Mouse (Mus musculus) ovary, postnatal 36 days (tissue): Measurements from ENCODE around the gene Lingo1.

Experiments
- DNase-seq: peaks from one replicate; pipeline ENCODE4 v3.0.0; 2022; ENCODE audit warnings: low spot score, mixed read lengths

The Lingo1 gene

DNA sequence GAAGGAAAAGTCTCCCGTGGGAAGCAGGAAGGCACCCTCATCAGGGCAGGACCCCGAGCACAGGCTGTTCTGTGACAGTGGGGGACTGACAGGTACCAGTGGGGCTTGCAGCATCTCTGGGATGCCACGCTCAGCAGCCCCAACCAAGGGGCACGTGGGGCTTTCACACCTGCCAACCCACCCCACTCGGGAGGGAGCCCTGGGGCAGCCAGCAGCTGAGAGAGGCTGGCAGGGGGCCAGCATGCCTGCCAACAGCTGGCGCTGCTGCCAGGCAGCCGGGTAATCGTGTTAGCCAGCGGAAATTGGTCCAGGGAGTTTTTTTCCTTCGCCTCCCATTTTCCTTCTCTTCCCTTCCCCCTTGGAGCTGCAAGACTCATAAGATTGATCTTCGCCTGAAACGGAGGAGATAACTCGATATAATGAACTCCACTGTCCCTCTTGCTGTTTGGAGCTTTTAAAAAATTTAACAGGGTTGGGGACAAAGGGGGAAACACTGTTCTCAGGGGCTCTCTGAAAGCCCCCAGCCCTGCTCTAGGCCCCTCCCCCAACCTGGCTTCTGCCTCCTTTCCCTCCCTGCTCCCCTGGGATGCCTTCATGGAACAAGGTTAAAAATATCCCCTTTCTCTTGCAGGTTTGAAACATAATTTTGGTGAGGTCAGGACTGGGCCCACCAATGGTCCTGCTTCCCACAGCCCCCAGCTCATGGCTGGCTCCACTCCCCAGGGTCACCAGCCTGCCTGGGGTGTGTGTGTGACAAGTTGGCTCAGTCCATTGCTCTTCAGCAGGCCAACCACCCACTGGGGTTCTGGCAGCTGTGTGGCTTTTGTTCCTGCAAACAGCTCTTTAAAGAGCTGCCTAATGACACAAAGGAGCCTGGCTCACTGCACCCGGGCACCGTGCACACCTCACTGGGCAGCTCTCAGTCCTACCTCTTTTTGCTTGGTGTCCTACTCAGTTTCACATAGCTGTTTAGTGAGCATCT lies 68.3 kb downstream of the Lingo1 start:
- DNase-seq, result peak; percentile 32

DNA sequence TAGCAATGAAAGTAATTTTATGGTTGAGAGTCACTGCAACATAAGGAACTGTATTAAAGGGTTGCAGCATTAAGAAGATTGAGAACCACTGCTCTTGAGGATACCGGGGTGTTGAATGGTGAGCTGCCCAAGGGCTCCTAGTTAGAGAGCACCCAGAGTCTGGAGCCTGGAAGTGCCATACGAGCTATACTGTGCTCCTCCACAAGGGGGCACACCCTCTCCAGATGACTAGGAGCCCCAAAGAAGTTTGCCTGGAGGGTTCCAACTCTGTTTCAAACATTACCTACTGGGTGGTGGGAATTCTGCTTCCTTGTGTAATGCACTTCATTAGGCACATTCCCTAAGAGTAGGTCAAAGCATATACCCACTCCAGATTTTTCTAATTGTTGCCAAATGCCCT lies 70.5 kb downstream of the Lingo1 start:
- DNase-seq, result peak; percentile 57

DNA sequence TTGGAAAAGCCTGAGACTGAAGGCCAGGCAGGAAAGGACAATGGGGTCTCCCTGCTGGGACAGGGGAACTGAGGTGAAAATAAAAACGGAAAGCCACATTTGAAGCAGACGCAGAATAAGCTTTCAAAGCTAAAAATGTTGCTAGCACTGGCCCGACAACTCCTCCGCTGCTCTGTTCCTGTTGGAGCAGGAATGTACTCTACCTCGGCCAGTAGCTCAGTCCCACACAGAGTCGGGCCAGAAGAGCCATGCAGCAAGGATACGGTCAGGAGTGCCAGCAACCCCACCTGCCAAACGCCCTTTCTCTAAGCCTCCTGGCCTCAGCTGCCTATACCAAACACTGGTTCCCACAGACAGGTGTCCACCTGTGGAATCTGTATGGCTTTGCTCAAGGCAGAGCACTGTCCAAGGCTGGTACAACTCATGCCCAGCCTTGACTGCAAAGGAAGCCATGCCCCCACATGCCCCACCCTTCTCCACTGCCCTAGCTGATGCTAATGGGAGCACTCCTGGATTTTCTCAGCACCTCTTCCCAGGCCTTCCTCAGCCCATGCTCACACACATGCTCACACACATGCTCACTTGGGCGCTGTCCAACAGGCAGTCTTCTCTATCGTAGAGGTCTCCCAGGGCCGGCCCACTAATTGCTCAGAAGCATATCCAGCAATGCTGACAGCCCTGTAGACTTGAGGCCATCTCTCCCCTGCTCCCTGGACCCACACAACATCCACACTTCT lies 74.0 kb downstream of the Lingo1 start:
- DNase-seq, result no peak

DNA sequence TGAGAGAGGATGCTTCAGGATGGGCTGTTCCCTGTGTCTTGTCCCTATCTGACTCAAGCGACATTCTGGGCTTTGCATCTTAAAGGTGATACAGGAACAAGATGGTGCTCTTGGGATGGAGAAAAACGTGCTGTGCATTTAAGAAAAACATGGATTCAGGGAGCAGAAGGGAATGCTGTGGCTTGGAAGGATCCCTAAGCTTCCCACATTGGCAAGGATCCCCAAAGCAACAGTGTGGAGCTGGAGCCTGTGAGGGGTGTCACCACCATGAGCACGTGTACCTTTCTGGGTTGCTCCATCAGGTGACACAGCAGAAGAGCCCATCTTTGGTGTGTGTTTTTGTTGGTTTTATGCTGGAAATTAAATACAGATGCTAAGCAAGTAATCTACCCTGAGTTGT lies 77.3 kb downstream of the Lingo1 start:
- no peak for DNase-seq

DNA sequence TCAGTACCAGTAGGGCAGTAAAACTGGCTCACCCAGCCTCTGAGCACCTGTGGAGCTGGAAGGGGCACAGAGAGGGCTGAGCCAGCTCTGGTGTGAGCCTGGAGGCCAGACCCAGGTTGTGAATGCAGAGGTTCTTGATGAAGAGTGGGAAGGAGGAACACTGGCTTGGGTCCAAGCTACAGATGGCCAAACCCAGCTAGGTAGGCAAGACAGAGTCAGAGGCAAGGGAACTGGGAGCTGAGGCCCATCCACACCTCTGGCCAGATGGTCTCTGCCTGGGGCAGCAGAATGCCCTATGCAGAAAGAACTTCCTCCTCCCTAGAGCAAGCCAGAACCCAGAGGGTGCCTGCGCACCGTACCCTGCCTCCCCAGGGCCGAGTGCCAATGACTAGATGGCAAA lies 79.7 kb downstream of the Lingo1 start:
- no peak for DNase-seq

DNA sequence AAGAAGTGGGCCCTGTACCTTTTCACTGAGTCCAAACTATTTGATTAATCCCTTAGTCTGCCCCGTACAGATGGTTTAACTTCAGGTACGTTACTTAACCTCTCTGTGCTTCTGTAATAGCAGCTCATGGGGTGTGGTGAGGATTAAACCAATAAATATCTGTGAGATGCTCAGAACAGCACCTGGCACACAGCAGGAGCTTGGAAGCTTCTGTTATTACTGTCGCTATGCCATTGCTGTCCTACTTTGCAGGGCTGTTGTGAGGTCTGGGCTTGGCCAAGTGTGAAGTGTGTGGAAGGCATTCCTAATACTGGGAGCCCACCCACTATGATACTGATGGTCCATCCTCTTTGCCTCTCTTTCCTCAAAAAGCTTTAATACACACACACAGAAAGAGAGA lies 80.2 kb downstream of the Lingo1 start:
- no peak for DNase-seq

DNA sequence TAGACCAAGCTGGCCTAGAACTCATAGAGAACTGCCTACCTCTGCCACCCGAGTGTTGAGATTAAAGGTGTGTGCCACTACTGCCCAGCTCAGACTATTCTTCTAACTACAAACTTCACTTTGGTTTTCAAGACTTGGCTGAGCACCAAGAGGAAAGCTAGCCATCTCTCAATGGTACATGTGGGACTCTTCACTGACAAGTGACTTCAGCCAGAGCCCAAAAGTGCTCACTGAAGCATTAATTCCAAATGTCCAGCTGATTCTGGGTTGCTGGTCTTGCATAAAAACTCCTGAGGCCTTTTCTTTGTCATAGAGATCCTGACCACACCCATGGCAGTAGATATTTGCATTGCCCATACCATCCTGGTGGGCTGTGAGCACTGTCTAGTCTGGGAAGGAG lies 81.9 kb downstream of the Lingo1 start:
- DNase-seq, result no peak

DNA sequence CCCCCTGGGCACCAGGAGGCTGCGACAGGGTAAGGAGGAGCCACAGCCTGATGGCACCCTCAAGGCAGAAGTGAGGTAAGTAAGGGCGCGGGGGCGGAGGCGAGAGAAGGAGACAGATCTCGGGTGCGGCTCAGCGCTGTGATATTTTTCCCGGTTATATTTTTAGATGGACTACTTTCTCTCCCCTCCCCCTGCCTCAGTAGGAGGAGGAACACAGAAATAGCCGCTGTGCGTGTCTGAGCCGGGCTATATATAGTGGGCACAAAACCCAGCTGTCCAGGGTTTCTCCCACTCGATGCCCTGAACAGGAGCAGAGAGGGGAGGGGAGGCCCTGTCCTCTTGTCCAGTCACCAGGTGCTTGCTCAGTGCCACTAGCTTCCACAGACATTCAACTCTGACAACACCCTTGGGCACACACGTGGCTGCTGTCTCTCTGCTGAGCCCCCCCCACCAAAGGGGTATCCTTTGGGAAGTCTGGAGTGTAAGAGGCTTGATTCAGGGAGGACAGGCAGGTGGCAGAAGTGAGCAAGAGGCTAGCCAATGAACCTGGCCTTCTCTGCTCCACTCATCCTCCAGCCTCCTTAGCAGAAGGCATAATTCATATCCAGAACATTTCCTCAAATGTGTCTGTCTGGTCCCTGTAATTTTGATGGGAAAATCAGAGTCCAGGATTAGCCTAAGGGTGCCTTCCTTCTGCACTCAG lies 83.5 kb downstream of the Lingo1 start:
- no peak for DNase-seq

DNA sequence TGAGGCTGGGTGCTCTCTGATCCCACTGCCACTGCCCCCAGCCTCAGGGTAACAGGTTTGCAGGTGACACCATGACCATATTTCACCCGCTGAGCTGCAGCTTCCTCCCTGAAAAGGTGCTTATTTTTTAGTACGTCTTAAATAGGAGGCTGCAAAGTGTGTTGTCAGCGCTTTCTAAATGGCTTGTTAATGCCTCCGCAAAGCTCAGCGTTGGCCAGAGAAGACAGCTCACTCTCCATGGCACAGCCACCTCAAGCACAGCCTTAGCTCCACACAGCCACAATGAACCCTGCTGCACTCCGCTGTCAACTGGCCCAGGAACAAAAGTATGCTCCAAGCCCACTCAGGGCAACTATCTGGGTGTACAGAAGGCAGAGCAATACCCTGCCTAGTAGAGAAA lies 85.3 kb downstream of the Lingo1 start:
- no peak for DNase-seq

DNA sequence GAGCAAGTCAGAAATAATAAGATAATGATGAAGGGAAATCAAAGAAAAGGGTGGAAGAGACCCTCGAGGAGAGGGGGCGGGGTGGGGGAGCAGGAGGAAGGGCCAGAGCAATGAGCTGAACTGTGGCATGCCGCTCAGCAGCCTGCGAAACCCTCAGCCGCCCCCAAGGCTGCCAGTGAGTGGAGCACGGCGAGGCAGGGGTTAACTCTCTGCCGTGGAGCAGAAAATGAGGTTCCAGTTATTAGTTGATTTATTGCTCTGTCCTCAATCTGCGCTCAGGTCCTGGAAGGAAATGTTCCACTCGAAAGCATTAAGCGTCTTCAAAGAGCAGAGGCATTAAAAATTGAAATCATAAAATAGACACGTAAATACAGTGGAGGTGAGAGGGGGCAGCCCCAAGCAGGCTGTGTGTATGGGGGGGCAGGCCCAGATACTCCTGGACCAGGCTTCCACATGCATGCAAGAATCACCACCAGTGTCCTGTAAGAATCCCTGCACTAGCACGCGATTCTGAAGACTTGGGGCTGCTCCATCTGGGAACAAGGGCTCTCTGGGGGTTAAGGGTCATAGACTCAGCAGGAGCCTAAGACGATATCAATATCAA lies 89.7 kb downstream of the Lingo1 start:
- DNase-seq, result no peak

DNA sequence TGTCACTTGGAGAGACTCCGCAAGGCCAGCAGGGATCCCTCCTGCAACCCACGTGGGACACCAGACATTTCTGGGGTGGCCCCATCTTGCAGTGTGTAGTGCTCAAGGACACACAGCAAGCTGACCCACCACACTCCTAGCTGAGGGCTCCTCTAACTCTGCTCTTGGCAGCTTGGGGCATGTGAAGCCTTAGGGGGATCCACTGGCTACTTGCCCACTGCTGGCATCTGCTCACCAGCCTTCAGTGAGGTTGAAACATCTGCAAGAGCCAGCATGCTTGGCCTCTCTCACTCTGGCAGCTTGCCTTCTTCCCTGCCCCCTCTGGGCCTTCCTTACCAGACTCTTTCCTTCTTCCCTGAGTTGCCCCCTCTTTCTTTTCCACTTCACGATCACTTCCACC lies 94.9 kb downstream of the Lingo1 start:
- no peak for DNase-seq

DNA sequence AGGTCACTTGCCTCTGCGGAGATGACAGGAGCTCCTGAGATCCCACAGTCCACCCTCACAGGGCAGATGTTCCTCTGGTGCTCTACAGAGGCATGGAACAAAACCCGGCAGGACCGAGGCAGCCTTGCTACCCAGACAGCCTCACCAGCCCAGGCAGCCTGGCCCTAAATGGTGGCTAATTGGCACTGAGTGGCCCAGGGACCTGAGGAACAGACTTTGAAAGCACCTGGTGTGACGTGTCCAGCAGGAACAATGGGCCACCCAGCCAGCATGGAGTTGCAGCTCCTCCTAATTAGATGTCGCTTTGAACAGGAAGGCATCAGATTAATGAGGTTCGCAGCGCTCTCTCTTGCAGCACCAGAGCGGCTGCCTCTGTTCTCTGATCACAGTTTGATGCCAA lies 95.4 kb downstream of the Lingo1 start:
- DNase-seq, result no peak

DNA sequence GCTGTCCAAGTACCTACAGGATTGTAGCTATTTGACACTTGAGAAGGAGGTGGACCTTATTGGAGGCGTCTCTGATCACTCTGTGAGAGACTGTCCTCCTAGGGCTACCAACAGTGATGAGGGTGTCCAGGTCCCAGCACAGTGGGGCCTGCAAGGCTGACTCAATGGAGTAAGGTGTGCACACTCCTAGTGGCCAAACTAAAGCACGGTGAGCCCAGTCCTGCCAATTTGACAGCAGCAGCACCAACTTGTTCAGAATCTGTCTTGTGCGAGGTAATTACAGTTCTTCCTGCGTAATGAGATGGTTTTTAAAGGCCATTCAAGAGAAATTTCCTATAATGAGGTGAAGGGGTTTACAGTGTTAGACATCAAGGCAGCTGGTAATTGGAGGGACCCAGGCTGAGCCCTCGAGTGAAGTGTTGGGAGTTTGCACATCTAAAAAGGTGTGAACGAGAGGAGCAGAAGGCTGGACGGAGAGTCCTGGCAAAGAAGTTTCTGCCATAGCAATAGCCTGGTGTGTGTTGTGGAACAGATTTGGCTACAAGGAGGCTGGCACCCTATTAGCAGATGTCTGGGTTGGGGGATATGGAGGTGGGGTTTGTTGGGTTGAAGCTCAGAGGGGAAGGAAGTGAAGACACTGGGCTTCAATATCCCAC lies 97.4 kb downstream of the Lingo1 start:
- DNase-seq, result no peak

DNA sequence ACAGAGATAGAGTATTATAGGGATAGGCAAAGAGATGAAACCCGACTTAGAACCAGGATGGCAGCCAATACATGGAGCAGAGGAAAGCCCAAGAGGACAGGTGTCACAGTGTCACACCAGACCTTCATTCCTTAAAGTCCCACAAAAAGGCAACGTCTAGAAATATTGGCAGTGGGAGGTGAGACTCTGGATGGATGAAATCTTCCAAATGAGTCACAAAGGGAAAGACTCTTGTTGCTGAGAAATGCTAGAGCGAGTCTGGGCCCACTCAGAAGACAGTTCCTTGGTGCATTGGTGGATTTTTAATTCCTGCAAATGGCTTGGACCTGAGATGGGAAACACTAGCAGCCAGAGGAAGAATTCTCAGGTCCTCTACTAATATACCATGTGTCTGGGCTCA lies 102.2 kb downstream of the Lingo1 start:
- no peak for DNase-seq

DNA sequence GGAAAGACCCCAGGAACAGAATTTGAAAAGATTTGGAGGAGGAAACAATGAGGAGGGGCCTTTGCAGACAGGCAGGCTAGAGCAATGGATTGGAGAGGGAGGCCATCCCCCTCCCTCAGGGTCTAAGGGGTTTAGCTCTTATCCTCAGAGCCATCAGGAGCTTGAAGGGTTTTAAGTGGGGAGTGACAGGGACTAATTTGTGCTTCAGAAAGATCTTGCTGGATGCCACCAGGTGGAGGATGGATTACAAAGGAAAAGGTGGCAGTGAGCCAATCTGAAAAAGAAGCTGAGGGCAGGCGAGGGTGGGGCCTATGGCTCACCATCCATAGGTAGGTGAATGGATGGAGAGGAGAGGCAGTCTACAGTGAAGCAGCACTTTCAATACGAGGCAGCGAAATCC lies 105.0 kb downstream of the Lingo1 start:
- DNase-seq, result no peak

DNA sequence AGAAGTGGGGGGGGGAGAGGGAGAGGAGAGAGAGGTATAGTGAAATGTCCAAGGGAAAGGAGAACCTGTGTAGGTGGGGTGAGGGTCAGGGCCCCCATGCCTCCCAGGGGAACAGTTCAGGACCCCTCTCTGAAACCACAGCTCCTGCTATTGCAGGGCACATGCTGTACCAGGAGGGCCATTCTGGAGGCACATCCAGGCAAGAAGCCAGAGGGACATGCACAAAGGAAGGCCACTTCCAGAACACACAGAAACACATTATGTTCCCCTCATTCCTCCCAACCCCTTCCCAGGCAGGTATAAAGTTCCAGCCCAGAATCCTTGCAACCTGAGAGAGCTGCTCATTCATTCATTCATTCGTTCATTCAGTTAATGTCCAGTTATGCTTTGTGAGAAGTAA lies 105.6 kb downstream of the Lingo1 start:
- DNase-seq, result no peak

DNA sequence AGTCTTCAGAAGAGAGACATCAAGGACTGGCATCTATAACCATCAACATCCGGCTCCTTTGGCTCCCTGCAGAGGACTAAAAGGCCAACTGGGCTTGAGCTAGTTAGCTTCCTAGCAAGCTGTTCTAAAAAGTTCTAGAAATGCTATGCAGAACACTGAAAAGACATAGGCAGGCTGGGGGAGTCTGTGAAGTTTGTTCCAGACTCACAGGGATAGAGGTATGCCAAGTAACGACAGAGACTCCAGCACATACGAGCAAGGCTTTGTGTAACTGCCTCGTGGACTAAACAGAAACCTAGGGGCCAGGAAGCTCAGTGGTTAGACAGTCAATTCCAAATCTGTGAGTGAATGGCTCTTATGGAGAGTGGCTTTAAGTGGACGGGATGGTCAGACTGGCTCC lies 108.8 kb downstream of the Lingo1 start:
- no peak for DNase-seq

DNA sequence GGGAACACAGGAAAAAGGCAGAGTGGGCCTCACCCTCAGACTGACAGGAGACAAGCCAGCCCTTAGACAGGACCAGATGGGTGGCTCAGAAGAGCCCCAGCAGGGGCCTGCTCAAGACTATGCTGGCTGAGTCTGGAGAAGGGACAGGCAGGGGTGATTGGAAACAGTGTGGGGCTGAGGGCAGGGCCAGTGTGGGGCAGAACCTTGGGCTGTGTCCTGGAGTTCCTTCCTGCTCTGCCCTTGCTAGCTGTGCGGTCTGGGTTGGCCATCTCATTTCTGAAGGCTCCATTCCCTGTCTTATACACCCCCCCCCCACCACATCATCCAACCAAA lies 109.2 kb downstream of the Lingo1 start:
- DNase-seq, result no peak

DNA sequence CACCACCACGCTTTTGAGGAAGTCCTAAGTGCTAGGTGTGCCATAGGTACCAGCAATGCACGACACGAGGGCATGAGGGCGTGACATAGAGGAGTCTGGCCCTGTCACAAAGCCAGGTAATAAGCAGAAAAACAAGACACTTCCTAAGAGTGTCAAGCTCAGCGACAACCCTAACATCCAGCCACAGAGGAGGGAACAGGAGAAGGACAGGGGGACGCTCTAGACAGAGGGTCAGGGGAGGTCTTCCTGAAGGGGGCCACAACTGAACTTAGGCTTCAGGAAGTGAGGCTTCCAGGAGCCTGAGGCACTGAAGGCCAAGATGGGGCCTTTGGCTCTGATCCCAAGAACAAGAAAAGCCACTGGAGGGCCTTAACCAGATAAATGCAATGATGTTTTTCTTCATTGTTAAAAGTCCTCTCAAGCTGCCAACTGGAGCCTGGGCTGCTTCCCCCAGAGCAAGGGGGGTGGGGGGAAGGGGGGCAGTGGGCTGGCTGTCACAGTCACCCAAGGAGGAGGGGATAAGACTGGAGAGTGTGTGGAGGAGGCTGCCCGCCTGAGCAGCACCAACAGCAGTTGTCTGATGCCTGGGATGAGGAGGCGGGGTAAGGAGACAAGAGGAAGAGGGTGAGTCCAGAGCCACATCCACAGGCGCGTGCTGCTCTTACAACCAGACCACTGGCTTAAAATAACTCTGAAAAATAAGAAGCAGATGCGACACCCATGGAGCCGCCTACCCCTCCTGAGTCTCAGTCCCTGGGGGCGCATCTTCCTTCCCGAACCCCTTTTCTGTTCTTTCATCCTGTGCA lies 109.7 kb downstream of the Lingo1 start:
- DNase-seq, result peak; percentile 39

DNA sequence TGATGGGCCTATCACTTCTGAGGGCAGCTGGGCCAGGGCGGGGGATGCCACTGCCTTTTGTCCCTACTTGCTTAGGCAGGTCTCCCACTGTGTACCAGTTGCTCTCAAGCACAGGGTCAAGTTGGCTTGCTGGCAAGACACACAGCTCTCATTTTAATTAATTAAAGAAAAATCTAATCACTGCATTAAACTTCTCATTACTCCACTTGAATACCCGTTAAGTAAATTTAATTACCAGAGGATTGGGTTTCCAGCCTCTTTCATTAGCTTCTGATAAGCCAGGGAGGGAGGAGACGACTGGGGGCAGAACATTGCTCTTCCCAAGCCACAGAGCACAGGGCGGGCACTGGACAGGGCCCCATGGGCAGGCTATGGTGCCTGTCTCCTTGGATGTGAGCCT lies 113.4 kb downstream of the Lingo1 start:
- DNase-seq, result no peak

DNA sequence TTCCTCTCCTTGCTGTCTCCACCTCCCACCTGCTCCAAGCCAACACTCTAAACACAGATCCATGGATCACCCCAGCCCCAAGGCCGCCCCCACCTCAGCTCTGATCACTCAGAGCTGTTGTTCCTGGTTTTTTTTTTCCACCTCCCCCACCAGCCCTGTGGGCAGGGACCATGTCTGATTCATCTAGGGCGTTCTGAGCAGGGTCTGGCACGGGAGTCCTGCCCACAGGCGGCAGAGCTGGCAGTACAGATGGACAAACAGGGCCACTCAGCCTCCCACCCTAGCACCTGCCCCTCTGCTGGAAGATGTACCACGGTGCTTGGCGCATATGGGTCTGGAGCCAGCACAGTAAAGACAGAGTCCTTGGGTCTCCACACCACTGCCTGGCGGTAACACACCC lies 114.3 kb downstream of the Lingo1 start:
- DNase-seq, result no peak
